ENCODE assay signal across 8 mouse cellular contexts in the genomic region with DNA sequence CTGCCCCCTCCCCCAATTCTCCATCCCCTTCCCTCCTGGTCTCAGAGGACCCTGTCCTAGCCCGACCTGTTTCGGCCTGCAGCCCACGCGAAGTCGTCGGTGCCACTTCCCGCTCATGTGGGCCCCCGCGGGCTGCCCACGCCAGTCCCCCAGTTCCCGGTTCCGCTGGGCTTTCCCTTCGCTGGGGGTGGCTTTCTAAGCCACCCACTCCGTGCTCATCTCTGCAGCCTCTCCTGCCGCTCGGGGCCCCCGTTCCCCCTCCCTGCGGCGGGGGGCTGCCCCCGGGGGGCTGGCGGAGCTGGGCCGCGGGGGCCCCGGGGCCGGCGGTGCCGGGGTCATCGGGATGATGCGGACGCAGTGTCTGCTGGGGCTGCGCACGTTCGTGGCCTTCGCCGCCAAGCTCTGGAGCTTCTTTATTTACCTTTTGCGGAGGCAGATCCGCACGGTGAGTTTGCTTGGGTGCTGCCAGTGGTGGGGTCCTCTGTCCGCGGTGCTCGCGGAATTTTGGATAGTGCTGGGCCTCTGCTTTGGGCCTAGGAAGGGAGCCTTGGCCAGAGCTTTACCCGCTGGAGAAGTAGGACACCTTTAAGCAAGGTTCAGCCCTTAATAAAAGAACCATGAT. TPM values are rescaled to one million over a fixed set of nuclear protein-coding genes. Genes with fewer than 3 reads are reported as not detected.
A peak's percentile ranks its signal among the peaks of the same experiment; 100 is the strongest.
DNase-seq lines count a peak whose midpoint lies in the region; ATAC-seq lines count a peak whose summit lies in the region.

A gene (plus strand): TSS at position 16 of the 622 bp plus-strand sequence.

- peak within 1 kb of the TSS; percentile 98 for H3K27ac ChIP-seq in liver, embryonic 15.5 days (replicated peaks)
- H3K27ac ChIP-seq in stomach, embryonic 14.5 days (ENCODE audit: low read length), result peak within 1 kb of the TSS; percentile 99

- under 1% methylated on average over 43 of the region's 43 CpGs for WGBS in liver, embryonic 15.5 days (ENCODE audit: insufficient replicate concordance)
- WGBS in stomach, embryonic 14.5 days, result under 1% methylated on average over 43 of the region's 43 CpGs

- peaks cover 55% of the 10 kb centered on the region for H3K36me3 ChIP-seq in liver, embryonic 15.5 days (replicated peaks)
- peaks cover 30% of the 10 kb centered on the region for H3K36me3 ChIP-seq in stomach, embryonic 14.5 days (ENCODE audit: control insufficient read depth, insufficient read depth, low read length)

- DNase-seq in cerebellum, adult 11 months, result peak; percentile 51
- no peak for DNase-seq in cerebellum, postnatal 4 days (ENCODE audit: low spot score in 2 of 2)
- peak; percentile 62 for DNase-seq in thymus, postnatal 4 days
- no peak for DNase-seq in thymus, postnatal 25 days
- no peak for DNase-seq in gastrocnemius, postnatal 14 days
- DNase-seq in induced T-regulatory cell, adult 2 months (ENCODE audit: low read depth), result peak; percentile 79

- peak within 1 kb of the TSS; percentile 97 for H3K9ac ChIP-seq in liver, embryonic 15.5 days
- H3K9ac ChIP-seq in stomach, embryonic 14.5 days (replicated peaks; ENCODE audit: low read depth, low read length), result peak within 1 kb of the TSS; percentile 90

- peak; percentile 3; the same call in 1 of the 2 replicates for ATAC-seq in liver, embryonic 15.5 days (ENCODE audit: insufficient read depth)
- no peak for ATAC-seq in stomach, embryonic 14.5 days (ENCODE audit: insufficient number of reproducible peaks, insufficient read depth, low FRiP score, low read depth)

- peak within 1 kb of the TSS; percentile 96 for H3K4me2 ChIP-seq in liver, embryonic 15.5 days
- H3K4me2 ChIP-seq in stomach, embryonic 14.5 days (replicated peaks; ENCODE audit: low read depth, low read length), result peak within 1 kb of the TSS; percentile 81

- intact Hi-C loops in gastrocnemius, postnatal 14 days (cut with DNase I; ENCODE audit: low total_unique reads), result no loop called here

- H3K4me1 ChIP-seq in liver, embryonic 15.5 days (replicated peaks), result peaks cover 44% of the 10 kb centered on the region
- H3K4me1 ChIP-seq in stomach, embryonic 14.5 days (ENCODE audit: control insufficient read depth, insufficient read depth, low read length), result peaks cover 16% of the 10 kb centered on the region; the same call in 1 of the 2 replicates

- peak within 1 kb of the TSS; percentile 86 for H3K4me3 ChIP-seq in liver, embryonic 15.5 days (replicated peaks)
- peak within 1 kb of the TSS; percentile 85 for H3K4me3 ChIP-seq in stomach, embryonic 14.5 days (ENCODE audit: low read depth, low read length)

- H3K27me3 ChIP-seq in liver, embryonic 15.5 days, result no peaks in the 10 kb centered on the region
- no peaks in the 10 kb centered on the region for H3K27me3 ChIP-seq in stomach, embryonic 14.5 days (ENCODE audit: control insufficient read depth, insufficient read depth, low read length)

- H3K9me3 ChIP-seq in liver, embryonic 15.5 days (replicated peaks), result no peaks in the 10 kb centered on the region
- H3K9me3 ChIP-seq in stomach, embryonic 14.5 days (ENCODE audit: control insufficient read depth, low read depth, low read length), result no peaks in the 10 kb centered on the region

RNA-seq across cellular contexts. Expression of the gene that starts here (rescaled TPM):
- total RNA-seq in gastrocnemius, postnatal 14 days (2021), result 100 to 1,000 TPM; 185 to 209 TPM
- 8.9 and 11.9 TPM in 2 replicates for polyA plus RNA-seq in liver, embryonic 15.5 days (2015; fragmentation: Nextera tagmentation; extraction: Ambion mirVana)
- polyA plus RNA-seq in stomach, embryonic 14.5 days (2014; fragmentation: Nextera tagmentation; extraction: Ambion mirVana), result 27.2 and 29.5 TPM in 2 replicates

Comparison
In these comparisons a context has a peak if more than half of its experiments do, and no peak if none do; other contexts are left out.
1. DNase-seq: peak in cerebellum, adult 11 months (single experiment), thymus, postnatal 4 days (single experiment) and induced T-regulatory cell, adult 2 months (single experiment); none in cerebellum, postnatal 4 days (0 of 2), thymus, postnatal 25 days (single experiment) and gastrocnemius, postnatal 14 days (single experiment).